Mouse (Mus musculus): Measurements from ENCODE around the gene Gm20388.

DNA sequence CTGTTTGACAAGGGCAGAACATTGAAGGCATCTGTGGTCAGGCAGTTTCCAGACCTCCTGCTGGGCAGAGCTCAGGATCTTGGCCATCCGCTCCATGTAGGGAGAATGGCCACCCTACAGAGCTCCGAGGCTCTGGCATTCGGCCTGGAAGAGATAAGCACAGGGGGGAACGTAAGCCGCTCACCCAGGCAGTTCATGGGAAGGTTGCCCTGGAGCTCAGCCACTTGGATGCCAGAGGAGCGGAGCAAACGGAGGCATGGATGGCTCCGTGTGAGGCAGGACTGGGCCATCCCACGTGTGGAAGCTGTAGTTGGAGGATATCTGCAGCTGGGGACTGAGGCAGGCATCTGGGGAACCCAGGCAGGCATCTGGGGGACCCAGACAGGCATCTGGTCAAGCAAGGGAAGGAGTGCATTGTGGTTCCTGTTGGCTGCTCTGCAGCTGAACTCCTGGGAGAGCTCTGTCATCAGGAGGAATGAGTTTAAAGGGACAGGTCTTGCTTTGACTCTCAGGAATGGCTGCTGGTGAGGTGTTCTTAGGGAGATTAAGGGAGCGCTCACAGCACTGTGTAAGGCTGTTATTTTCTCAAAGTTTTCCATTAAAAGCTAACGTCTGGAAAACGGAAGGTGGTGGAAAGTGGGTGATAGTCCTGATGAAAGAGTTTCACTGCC is 4406.0 kb downstream of the Gm20388 start:
- no peak for TF ChIP-seq CTCF (IDR thresholded peaks at IDR 0.05; ENCODE audit: low read depth)
- TF ChIP-seq EP300 (IDR thresholded peaks at IDR 0.05; ENCODE audit: low read depth), result no peak
